Mouse (Mus musculus): ENCODE measurements at regions not wholly inside any gene's neighbourhood (a gene's known extent, or its start where the extent isn't known, plus 50 kb on each side); places are given as distances from the start of the nearest gene placed in this dataset.
A peak's percentile ranks its signal among the peaks of the same experiment; 100 is the strongest.

GRCm38 (mm10) chr12:119027701-119028100 is 61.5 kb upstream of the Abcb5 start:
- no peak for DNase-seq (ENCODE audit: low read depth)

GRCm38 (mm10) chr12:119026311-119026710 is 60.1 kb upstream of the Abcb5 start:
- peak; percentile 1 for DNase-seq (ENCODE audit: low read depth)

DNA sequence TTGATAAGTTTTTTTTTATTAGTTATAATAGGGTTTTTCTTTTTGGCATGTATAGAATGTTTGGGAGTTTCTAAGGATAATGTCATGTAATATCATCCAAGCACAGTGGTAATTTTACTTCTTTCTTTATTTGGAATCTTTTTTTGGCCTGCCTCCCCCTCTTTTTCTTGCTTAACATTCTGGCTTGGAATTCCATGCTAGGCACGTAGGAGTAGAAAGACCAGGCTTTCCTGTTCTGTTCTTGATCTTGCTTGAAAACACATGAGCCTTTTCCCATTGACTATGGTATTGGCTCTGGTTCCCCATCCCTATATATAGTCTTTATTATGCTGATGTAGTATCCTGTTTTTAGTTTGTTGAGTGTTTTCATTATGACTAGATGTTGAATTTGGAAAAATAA is 57.8 kb upstream of the Abcb5 start:
- no peak for DNase-seq (ENCODE audit: low read depth)

Measured in c-Kit-positive CD71-positive TER-119-negative erythroid progenitor cells, embryonic 14.5 days (primary cell).